Mouse (Mus musculus) regulatory T cell (primary cell): ENCODE results near the gene Col15a1.

ENCODE experiments used
- in situ Hi-C: fragments of 300-600 bp; cut with MboI, MseI; formaldehyde crosslinking; loops from one replicate; pipeline ENCODE4 v1.15.1; 2025; ENCODE audit warnings: high pct_unique_total_duplicates

Gene Col15a1

GRCm38 (mm10) chr4:47265555-47265954 lies 57.6 kb downstream of the Col15a1 start:
- in situ Hi-C loops = no loop called here

GRCm38 (mm10) chr4:47272452-47273130 lies 64.6 kb downstream of the Col15a1 start:
- in situ Hi-C loops = no loop called here

DNA sequence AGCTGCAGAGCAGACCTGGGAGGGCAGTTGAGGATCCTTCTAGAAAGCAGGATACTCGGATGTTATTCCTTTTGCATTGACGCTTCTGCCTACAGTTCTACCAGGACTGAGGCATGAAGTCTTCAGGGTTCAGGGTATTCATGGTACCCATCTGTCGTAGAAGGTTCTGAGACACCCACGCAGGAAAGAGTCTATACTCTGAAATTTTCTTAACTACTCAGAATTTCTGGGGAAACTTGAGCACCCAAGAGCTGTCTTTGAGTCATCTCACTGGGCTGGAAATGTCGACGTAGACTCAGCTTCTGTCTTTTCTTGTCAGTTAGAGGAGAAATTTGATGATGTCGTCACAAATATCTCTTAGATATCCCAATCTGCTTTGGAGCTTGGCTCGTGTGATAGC lies 65.8 kb downstream of the Col15a1 start:
- in situ Hi-C loops = no loop called here

DNA sequence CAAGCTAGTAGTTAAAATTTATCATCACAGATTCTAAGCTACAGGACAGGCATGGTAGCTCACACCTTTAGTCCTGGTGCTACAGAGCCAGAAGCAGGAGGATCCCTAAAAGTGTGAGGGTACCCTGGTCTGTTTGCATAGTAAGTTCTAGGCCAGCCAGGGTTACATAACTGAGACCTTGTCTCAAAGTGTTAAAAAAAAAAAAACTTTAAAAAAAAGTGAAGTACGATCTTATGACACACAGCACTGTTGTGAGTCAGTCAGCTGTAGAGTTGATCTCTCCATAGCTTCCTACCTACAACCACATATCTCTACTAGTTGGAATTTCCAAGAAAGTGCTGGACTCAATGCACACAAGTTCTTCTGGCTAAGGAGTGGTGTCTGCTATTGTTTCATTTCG lies 67.0 kb downstream of the Col15a1 start:
- in situ Hi-C loops = loop anchor here (5.0 kb wide), 1 partner anchor 42 kb away; no protein-coding TSS in a partner anchor

DNA sequence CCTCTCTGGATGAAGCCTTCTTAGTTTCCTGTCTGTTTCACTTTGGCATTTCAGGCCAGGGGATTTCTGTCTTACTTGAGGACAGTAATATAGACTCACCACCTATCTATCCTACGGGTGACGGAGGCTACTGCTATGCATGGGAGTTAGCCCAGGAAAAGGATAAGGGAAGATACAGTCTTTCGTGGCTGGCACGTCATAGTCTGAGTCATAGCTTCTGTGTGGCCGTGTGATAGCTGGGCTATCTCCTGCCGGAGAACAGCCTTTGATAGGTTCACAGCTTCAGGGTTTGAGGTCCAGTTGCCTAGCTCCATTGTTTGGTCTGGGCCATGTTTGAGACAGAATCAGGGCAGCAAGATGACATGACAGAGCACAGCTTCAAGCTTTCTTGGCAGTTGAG lies 70.4 kb downstream of the Col15a1 start:
- in situ Hi-C loops = loop anchor here (5.0 kb wide), 1 partner anchor 39 kb away; no protein-coding TSS in a partner anchor

DNA sequence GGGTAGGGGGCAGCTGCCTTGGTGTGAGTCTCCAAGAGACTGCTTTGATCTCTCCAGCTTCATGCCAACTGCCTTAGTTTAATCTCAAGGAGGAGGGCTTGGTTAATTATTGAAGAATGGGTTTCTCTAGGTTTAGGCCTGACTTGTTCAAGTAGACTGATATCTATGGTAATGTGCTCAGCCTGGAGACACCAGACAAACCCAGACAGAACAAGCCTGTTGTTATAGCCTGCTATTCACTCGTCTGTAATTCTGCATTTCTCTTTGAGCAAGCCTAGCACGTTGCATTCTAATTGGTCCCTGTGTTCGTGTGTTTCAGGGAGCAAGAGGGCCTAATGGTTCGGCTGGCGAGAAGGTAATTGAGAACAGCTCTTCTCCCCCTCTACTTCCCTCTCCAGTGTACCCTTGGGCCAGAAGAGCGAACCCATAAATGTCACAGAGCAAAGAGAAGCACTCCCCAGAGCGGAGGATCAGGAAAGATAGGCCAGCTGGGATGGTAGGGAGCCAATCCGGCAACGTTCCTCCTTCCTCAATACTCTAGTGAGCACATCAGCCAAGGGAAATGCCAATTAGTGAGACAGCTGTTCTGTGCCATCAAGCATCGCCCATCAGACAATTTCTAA lies 71.2 kb downstream of the Col15a1 start:
- in situ Hi-C loops = loop anchor here (5.0 kb wide), 1 partner anchor 38 kb away; no protein-coding TSS in a partner anchor

DNA sequence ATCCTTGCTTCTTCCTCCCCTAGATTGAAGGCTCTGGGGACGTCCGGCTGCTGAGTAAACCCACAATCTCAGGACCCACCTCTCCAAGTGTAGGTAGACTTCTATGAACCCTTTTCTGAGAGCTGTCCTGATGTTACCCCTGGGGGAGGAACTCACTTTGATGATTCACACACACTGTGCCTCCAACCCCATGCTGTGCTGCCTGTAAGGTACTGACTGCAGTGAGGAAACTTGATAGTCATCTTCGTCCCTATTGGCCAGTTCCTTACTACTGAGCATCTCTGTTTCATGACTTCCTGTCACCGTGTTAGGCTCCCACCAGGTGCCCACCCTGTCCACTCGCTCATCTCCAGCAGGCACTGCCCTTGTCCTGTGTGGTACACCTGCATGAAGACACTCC lies 72.2 kb downstream of the Col15a1 start:
- in situ Hi-C loops = no loop called here

- in situ Hi-C loops = no loop called here
Measured at GRCm38 (mm10) chr4:47281920-47282682, 74.1 kb downstream of the Col15a1 start.

GRCm38 (mm10) chr4:47284311-47284710 lies 76.3 kb downstream of the Col15a1 start:
- in situ Hi-C loops = no loop called here

DNA sequence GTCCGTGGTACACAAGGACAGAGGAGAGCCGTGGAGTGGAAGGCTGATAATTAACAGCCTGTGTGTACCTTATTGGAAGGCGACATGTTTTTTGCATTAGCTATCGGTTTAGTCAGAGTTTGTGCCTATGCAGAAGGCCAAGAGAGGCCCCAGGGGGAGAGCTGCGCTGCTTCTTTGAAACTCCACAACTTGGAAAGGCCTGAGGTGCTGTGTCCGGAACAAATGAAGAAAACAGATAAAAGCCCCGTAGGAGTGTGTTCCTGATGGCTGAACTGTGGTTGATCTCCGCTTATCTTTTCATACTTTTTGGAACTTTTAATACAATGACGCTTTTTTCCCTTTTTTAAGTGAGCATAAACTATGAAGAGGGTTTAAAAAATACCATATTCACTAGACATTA lies 76.9 kb downstream of the Col15a1 start:
- in situ Hi-C loops = no loop called here

- in situ Hi-C loops = no loop called here
Measured at GRCm38 (mm10) chr4:47286599-47287147, 78.7 kb downstream of the Col15a1 start.

- in situ Hi-C loops = no loop called here
Measured at GRCm38 (mm10) chr4:47287468-47287867, 79.5 kb downstream of the Col15a1 start.

DNA sequence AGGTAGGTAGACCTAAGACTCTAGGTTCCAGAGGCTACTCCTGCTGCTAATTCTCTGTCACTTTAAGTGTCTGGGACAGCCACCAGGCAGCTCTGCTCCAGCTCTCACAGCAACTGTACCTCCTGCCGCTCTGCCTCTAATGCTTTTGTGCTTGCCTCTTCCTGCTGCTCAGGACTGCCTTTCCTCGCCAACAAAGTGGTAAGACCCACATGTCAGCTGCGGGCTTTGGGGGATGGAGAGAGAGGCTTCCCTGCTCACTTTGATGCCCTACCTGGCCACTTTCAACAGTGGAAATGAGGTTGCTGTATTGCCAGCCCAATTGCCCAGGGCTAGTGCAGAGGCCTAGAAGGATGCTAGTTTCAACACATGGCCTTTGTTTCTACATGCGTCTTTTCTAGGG lies 80.3 kb downstream of the Col15a1 start:
- in situ Hi-C loops = no loop called here

DNA sequence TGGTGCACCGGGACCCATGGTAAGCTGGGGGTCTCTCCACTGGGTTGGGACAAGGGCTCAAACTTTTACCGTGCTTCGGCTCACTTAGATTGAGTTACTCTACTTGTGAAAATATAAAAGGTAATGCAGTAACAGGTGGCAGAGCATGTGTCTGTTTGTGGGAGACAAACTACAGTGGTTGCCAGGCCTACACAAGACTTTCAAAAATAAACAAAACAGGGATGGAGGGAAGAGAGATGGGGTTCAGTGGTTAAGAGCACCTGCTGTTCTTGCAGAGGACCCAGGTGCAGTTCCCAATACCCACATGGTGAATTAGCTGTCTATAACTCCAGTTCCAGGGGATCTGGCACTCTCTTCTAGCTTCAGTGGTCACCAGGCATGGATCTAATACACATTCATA lies 81.6 kb downstream of the Col15a1 start:
- in situ Hi-C loops = no loop called here

GRCm38 (mm10) chr4:47290448-47290847 lies 82.5 kb downstream of the Col15a1 start:
- in situ Hi-C loops = no loop called here

GRCm38 (mm10) chr4:47291013-47291412 lies 83.1 kb downstream of the Col15a1 start:
- in situ Hi-C loops = no loop called here

GRCm38 (mm10) chr4:47292956-47293355 lies 85.0 kb downstream of the Col15a1 start:
- in situ Hi-C loops = no loop called here

DNA sequence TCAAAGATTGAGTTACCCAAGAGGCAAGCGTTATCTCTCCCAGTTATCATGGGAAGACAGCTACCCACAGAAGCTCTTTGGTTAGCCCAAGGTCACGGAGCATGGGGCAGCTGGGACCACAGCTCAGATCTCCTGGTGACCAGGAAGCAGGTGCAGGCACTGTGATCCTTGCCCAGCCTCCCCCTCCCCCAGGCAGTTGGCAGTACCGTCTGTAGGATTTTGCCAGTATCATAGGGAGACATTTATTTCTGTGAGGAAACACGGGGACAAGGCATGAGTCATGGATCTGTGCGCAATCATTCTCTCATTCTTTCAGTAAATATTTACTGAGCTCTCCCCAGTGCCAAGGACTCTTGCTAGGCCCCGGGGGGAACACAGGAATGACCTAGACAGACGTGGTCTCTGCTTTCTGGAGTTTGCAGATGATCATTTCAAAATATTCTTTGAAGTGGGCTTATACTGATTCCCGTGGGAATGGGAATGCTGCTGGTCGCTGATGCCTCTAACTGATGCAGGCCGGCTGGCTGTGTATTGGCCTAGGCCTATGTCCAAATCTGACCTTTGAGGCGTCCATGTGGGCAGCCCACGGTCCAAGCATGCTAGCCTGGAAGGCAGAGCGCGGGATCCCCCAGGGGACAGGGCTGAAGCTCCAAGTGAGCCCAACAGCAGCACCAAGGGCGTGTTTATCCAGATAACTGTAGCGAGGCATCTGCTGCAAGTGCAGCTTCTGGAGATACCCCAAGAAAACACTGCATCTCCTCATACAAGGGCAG lies 86.0 kb downstream of the Col15a1 start:
- in situ Hi-C loops = no loop called here

GRCm38 (mm10) chr4:47294544-47295070 lies 86.6 kb downstream of the Col15a1 start:
- in situ Hi-C loops = no loop called here

DNA sequence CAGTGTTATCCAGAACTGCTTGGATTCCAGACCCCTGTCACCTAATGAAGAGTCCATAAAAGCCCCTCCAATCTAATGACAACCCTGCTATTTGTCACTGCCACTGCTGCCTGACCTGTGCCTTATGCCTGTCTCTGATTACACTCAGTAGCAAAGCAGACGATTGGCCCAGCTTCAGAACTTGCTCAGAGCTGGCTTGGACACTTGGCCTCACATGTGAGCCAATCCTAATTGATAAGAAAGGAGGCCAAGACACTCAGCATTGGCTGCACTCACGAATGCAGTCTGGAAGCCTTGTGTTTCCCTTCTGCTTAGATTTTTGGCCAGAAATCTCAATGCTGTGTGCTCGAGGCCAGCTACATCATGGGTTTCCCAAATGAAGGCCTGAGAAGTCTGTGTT lies 87.6 kb downstream of the Col15a1 start:
- in situ Hi-C loops = no loop called here

DNA sequence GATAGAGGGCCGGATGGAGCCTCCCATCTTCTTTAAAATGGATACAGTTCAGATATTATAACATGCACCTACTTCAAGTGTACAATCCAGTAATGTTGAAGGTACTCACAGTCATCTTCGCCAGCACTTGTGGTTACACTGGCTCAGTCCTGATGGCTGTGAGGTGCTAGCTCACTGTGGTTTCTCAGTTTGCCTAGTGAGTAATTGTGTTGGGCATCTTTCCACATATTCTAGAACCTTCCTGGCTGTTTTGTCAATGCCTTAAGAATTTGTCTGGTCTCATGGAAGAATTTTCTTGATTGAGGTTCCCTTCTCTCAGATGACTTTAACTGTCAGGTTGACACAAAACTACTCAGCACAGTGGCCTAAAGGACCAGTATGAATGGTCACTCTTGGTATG lies 92.7 kb downstream of the Col15a1 start:
- in situ Hi-C loops = no loop called here
